Mouse (Mus musculus): Measurements from ENCODE around the gene Gm49510. TPM values are rescaled to one million over a fixed set of nuclear protein-coding genes. Genes with fewer than 3 reads are reported as not detected.
A peak's percentile ranks its signal among the peaks of the same experiment; 100 is the strongest.

Gm49510 gene
- 2.7 TPM in 1 of 2 replicates, not detected in the other for total RNA-seq (2017)

DNA sequence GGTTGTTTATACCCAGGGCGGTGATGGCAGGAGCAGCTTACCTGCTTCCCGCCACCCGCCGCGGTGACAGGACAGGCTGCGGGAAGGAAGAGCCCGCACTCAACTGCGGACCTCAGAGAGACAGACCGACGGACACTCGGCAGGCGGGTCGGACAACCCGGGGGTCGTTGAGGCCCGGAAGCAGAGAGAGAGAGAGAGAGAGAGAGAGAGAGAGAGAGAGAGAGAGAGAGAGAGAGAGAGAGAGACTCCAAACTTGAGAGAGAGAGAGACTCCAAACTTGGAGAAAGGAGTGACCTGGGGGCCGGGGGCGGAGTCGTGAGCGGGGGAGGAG lies at the start of gene Gm49510:
Gene Gm49510 (plus strand): TSS at position 259 of the 331 bp plus-strand sequence.
- ATAC-seq (replicated peaks; ENCODE audit: low read depth, poor library complexity, severe bottlenecking) = no peak

DNA sequence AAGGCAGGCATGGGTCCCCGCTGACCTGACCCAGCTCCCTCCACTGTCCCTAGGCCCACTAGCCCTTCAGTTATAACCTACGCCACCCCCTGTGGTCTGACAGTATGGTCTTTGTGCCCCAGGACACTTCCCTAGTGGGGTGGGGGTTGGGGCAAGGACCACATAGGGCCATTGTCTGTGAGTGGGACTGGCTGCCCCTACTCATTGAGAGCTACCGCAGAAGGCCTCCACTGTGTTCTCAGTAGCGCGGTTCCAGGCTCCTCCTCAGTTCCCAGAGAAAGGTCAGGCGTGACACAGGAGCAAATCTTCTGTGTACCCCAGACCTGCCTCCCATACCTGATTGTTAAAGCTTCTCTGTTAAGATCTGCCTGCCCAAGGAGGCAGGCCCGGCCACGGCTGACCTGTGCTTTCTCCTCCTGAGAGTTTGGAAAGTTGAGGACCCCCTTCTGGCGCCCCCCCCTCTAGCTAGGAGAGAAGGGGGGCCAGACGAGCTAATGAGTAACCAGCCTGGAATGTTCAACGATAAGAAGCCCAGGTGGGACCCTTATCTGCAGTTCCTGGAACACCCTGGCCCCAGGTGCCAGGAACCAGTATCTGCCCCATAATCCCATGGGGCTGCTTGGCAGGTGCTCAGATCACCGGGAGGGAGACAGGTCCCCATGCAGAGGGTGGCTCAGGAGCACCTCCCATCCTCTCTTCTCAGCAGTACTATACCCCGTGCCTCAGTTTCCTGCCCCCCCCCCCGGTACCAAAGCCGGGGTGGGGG lies 49.2 kb upstream of the Gm49510 start:
- ATAC-seq (replicated peaks; ENCODE audit: low read depth, poor library complexity, severe bottlenecking) = no peak

- ATAC-seq (replicated peaks; ENCODE audit: low read depth, poor library complexity, severe bottlenecking) = no peak
Measured at GRCm38 (mm10) chr15:78850944-78851343, 48.5 kb upstream of the Gm49510 start.

DNA sequence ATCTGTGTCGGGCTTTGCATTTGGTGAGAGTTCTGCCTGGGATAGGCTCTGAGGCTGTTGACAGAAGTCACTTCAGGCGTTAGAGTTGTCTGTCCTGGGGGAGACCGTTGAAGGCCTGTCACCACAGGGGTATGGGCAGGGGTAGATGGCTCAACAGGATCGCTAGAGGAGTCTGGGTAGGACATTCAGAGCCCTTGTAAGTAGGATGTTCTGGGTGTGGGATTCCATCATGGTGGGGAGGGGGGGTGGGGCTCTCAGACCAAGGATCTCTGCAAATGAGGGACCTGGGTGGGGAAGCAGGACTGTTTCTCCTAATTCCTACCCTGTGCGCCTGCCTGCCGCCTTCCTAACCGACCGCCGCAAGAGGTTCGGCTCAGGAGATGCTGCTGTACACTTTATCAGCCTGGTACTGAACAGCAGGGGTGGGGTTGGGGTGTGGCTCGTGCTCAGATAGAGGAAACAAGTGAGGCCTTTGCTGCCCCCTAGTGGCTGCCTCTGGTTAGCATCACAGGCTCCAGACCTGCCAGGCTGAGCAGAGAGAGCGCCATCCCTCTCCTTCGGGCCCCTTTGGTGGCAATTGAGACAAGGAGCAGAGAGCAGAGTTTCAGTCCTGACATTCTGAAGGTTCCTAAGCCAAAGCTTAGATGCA lies 47.8 kb upstream of the Gm49510 start:
- peak; percentile 96 for ATAC-seq (replicated peaks; ENCODE audit: low read depth, poor library complexity, severe bottlenecking)

- no peak for ATAC-seq (replicated peaks; ENCODE audit: low read depth, poor library complexity, severe bottlenecking)
Measured at GRCm38 (mm10) chr15:78855303-78855965, 44.0 kb upstream of the Gm49510 start, which contains the start of gene Lgals2. Gene Lgals2, minus strand, starts transcription at chr15:78855529.

DNA sequence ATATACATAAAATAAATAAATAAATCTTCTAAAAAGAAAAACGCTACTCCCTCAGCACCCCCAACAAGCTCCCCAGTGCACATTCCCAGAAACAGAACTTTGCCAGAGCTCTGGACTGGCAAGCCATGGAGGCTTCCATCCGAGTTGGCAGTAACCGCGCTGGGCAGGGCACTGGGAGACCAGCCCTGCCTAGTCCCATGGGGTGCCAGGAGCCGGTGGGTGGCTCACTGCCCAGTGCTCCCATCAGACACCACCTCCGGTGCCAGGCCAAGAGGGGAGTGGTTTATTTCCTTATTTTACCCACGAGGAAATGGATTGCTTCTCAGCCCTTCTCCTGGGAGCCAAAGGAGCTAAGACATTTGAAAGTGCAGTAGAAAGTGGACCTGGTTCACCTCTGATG lies 42.5 kb upstream of the Gm49510 start:
- ATAC-seq (replicated peaks; ENCODE audit: low read depth, poor library complexity, severe bottlenecking) = no peak

- ATAC-seq (replicated peaks; ENCODE audit: low read depth, poor library complexity, severe bottlenecking) = no peak
Measured at GRCm38 (mm10) chr15:78859311-78859710, 40.2 kb upstream of the Gm49510 start.

DNA sequence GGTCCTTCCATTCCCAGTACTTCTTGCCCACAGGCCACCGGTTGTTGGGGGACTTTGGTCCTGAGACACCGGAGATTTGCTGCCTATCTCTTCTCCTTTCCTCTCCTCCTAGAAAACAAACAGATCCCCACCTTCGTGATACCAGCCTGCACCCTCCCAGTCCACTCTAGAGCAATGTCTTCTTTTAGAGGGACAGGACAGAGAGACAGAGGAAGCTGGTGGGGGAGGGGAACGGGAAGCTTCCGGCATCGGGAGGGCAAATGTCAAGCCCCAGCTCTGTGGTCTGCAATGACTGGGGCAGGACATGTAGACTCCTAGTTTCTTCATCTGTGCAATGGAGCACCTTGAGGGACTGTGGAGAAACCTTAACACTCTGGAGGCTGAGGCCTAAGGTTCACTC lies 39.8 kb upstream of the Gm49510 start:
- ATAC-seq (replicated peaks; ENCODE audit: low read depth, poor library complexity, severe bottlenecking) = no peak

DNA sequence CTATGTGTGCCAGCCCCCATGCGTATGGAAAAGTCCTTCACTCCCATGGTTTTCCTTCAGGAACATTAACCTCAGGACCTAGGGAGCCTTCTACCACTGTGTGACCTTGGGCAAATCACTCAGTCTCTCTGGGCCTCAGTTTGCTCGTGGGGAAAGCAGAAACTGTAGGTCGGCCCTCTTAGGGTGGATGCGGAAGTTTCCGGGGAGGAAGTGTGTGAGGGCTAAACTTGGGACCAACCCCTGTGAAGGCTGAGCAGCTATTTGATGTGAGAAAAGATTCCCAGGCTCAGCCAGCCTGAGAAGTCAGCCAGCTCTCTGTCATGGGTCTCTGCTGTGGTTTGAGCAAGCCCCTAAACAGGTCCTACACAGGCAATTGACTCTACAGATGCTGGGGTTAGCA lies 37.2 kb upstream of the Gm49510 start:
- ATAC-seq (replicated peaks; ENCODE audit: low read depth, poor library complexity, severe bottlenecking) = no peak

DNA sequence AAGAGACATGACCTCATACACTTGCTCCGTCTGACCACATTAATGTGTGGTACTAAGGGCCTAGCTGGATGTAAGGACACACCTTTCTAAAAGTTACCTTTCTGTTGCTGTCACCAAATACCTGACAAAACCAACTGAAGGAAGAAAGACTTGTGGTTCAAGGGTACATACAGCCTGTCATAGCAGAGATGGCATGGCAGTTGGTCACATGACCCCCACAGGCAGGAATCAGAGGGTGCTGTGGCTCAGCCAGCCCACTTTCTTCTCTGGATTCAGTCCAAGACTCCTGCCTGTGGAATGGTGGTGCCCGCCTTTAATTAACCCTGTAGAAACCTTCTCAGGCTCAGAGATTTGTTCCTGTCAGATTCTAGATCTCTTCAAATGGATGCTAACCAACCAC lies 36.3 kb upstream of the Gm49510 start:
- no peak for ATAC-seq (replicated peaks; ENCODE audit: low read depth, poor library complexity, severe bottlenecking)

GRCm38 (mm10) chr15:78863852-78864253 lies 35.6 kb upstream of the Gm49510 start:
- ATAC-seq (replicated peaks; ENCODE audit: low read depth, poor library complexity, severe bottlenecking) = peak; percentile 62

- no peak for ATAC-seq (replicated peaks; ENCODE audit: low read depth, poor library complexity, severe bottlenecking)
Measured at GRCm38 (mm10) chr15:78868398-78868797, 31.1 kb upstream of the Gm49510 start.

DNA sequence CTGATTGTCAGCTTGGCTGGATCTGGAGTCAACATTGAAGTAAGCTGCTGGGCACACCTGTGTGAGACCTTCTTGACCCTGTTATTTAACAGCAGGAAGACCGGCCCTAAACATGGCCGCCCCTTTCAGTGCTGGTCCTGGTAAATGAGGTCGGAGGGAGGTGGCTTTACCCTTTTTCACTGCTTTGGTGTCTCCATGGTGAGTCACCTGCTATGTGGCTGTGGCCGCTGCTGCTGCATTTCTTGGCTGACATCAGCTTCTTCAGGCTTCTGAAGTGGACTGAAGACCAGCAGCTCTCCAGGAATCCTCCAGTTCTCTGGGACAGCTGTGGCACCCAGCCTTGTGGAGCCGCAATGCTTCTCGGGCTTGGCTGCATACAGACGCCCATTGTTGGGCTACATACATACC lies 30.6 kb upstream of the Gm49510 start:
- ATAC-seq (replicated peaks; ENCODE audit: low read depth, poor library complexity, severe bottlenecking) = no peak

DNA sequence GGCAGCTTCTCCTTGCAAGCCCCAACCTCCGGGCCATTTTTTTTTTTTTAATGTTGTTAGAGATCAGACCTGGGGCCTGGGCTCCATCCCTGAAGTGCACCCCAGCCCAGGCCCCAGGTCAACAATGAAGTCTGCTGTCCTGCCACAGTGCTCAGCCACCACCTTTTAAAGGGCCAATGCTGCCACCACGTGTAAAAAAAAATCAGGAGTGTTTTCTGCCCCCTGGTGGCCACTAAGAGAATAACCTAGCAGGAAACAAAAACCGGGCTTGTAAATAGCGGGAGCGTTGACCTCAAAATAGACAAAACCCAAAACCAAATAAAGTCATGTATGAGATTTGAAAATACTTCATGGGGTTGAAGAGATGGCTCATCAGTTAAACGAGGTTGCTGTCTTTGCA lies 29.7 kb upstream of the Gm49510 start:
- ATAC-seq (replicated peaks; ENCODE audit: low read depth, poor library complexity, severe bottlenecking) = peak; percentile 76

- no peak for ATAC-seq (replicated peaks; ENCODE audit: low read depth, poor library complexity, severe bottlenecking)
Measured at GRCm38 (mm10) chr15:78872021-78872608, 27.4 kb upstream of the Gm49510 start.

- no peak for ATAC-seq (replicated peaks; ENCODE audit: low read depth, poor library complexity, severe bottlenecking)
Measured at GRCm38 (mm10) chr15:78873803-78874435, 25.5 kb upstream of the Gm49510 start.

GRCm38 (mm10) chr15:78874989-78875388 lies 24.5 kb upstream of the Gm49510 start:
- ATAC-seq (replicated peaks; ENCODE audit: low read depth, poor library complexity, severe bottlenecking) = no peak

- ATAC-seq (replicated peaks; ENCODE audit: low read depth, poor library complexity, severe bottlenecking) = no peak
Measured at GRCm38 (mm10) chr15:78875537-78875936, 23.9 kb upstream of the Gm49510 start.

GRCm38 (mm10) chr15:78876258-78876696 lies 23.2 kb upstream of the Gm49510 start:
- peak; percentile 64 for ATAC-seq (replicated peaks; ENCODE audit: low read depth, poor library complexity, severe bottlenecking)

All from common myeloid progenitor, adult 5-6 weeks (primary cell).